24 mouse cellular contexts compared by ENCODE assay signal in the genomic region with DNA sequence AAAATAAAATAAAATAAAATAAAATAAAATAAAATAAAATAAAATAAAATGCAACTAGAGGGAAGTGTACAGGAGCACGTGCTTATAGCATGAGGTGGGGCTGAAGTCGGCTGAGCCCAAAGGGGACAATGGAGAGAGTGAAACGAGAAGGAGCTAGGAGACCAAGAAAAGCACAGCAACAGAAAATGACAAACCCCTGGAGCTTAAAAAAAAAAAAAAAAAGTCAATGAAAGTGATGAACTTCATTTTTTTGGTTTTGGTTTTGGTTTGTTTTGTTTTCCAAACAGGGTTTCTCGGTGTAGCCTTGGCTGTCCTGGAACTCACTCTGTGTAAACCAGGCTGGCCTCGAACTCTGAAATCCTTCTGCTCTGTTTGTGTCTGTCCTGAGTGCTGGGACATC. TPM values are rescaled to one million over a fixed set of nuclear protein-coding genes. Genes with fewer than 3 reads are reported as not detected.
DNase-seq lines count a peak whose midpoint lies in the region; ATAC-seq and TF ChIP-seq lines count a peak whose summit lies in the region.
"Had no signal": no experiment of that assay in that cellular context is flagged by ENCODE, and none has a peak within 500 bp of the region (broad histone marks: within the 10 kb centered on the region; RNA-seq: fewer than 3 reads in every experiment).

No protein-coding gene starts in this region.

- H3K79me2 ChIP-seq in CH12.LX (replicated peaks; ENCODE audit: control insufficient read depth, extremely low read depth, insufficient read depth, poor library complexity, severe bottlenecking) = no peaks in the 10 kb centered on the region

- WGBS in spleen, adult 2 months = 31% methylated on average over 5 of the region's 5 CpGs
- WGBS in kidney, embryonic 15.5 days = 93% methylated on average over 5 of the region's 5 CpGs

- in situ Hi-C loops in CH12.LX (cut with MboI; ENCODE audit: low pct_ligation_motif_present, low pct_unique_long_range_greater_than_20kb, low sequenced_read_pairs) = no loop called here

- ATAC-seq in kidney, embryonic 15.5 days (replicated peaks; ENCODE audit: low FRiP score) = no peak
- ATAC-seq in megakaryocyte-erythroid progenitor cell, adult 5-6 weeks (replicated peaks; ENCODE audit: low FRiP score, low TSS enrichment, poor library complexity, severe bottlenecking) = no peak
- ATAC-seq: forebrain, embryonic 15.5 days had no signal

- no peaks in the 10 kb centered on the region for H3K27me3 ChIP-seq in spleen, adult 2 months (ENCODE audit: control insufficient read depth, insufficient read depth, low read length)
- no peaks in the 10 kb centered on the region for H3K27me3 ChIP-seq in CH12.LX (replicated peaks)
- no peaks in the 10 kb centered on the region for H3K27me3 ChIP-seq in splenic B cell, adult 2 months (ENCODE audit: control insufficient read depth, insufficient read depth, low read length, poor library complexity, severe bottlenecking)
- H3K27me3 ChIP-seq in kidney, embryonic 15.5 days = no peaks in the 10 kb centered on the region
- H3K27me3 ChIP-seq: embryonic facial prominence, embryonic 13.5 days; forebrain, embryonic 12.5 days; forebrain, embryonic 15.5 days; hindbrain, embryonic 12.5 days; hindbrain, embryonic 15.5 days had no signal

- H3K4me3 ChIP-seq in spleen, adult 2 months (ENCODE audit: extremely low read depth, insufficient read depth, insufficient read length) = no peak overlapping the region
- H3K4me3 ChIP-seq in CH12.LX (replicated peaks in 1 of 3; ENCODE audit: low read depth in 2 of 3, low read length in 2 of 3, poor library complexity in 1 of 3) = no peak overlapping the region
- H3K4me3 ChIP-seq in kidney, embryonic 15.5 days (replicated peaks) = no peak overlapping the region
- H3K4me3 ChIP-seq: embryonic facial prominence, embryonic 10.5 days; embryonic facial prominence, embryonic 13.5 days; erythroblast, embryonic 14.5 days; forebrain, embryonic 12.5 days; forebrain, embryonic 15.5 days; hindbrain, embryonic 12.5 days; hindbrain, embryonic 15.5 days had no signal

- H3K27ac ChIP-seq in spleen, adult 2 months (ENCODE audit: insufficient read depth, low read length) = 0 out of 2 replicates have a peak overlapping the region, but pooled peaks have one; percentile 38
- H3K27ac ChIP-seq in CH12.LX (ENCODE audit: insufficient read depth, low read depth) = no peak overlapping the region
- no peak overlapping the region for H3K27ac ChIP-seq in kidney, embryonic 15.5 days
- H3K27ac ChIP-seq: embryonic facial prominence, embryonic 10.5 days; embryonic facial prominence, embryonic 13.5 days; forebrain, embryonic 15.5 days; hindbrain, embryonic 12.5 days; hindbrain, embryonic 15.5 days had no signal

- dilution Hi-C loops in CH12.LX (cut with MboI; ENCODE audit: extremely low pct_ligation_motif_present, extremely low pct_unique_long_range_greater_than_20kb, low sequenced_read_pairs) = no loop called here

- peak overlapping the region; percentile 60 for H3K4me2 ChIP-seq in CH12.LX (ENCODE audit: insufficient read depth, low read depth, poor library complexity, severe bottlenecking)
- no peak overlapping the region for H3K4me2 ChIP-seq in kidney, embryonic 15.5 days
- H3K4me2 ChIP-seq: embryonic facial prominence, embryonic 13.5 days; forebrain, embryonic 12.5 days; forebrain, embryonic 15.5 days; heart, embryonic 11.5 days; hindbrain, embryonic 12.5 days; hindbrain, embryonic 15.5 days had no signal

- 0 out of 2 replicates have a peak overlapping the region, but pooled peaks have one; percentile 23 for H3K9ac ChIP-seq in CH12.LX (ENCODE audit: insufficient read depth, low read depth)
- H3K9ac ChIP-seq in kidney, embryonic 15.5 days = no peak overlapping the region
- H3K9ac ChIP-seq: embryonic facial prominence, embryonic 13.5 days; forebrain, embryonic 12.5 days; forebrain, embryonic 15.5 days; hindbrain, embryonic 12.5 days; hindbrain, embryonic 15.5 days had no signal

- TF ChIP-seq POLR2A in spleen, adult 2 months (IDR thresholded peaks at IDR 0.05; ENCODE audit: low read depth, low read length) = no peak
- TF ChIP-seq POLR2A in CH12.LX (IDR thresholded peaks at IDR 0.05; ENCODE audit: low read depth, low read length) = no peak

- peaks cover 27% of the 10 kb centered on the region for H3K4me1 ChIP-seq in spleen, adult 2 months (ENCODE audit: control insufficient read depth, insufficient read depth, insufficient read length)
- H3K4me1 ChIP-seq in CH12.LX (ENCODE audit: control insufficient read depth in 1 of 2, insufficient read depth in 2 of 2) = peaks cover 20 to 43% of the 10 kb centered on the region in 2 experiments
- peaks cover 58% of the 10 kb centered on the region for H3K4me1 ChIP-seq in kidney, embryonic 15.5 days

- H3K36me3 ChIP-seq in spleen, adult 2 months (ENCODE audit: control insufficient read depth, insufficient read depth, low read length) = no peaks in the 10 kb centered on the region
- H3K36me3 ChIP-seq in CH12.LX (replicated peaks in 1 of 2; ENCODE audit: control insufficient read depth in 1 of 2, insufficient read depth in 1 of 2, low read length in 1 of 2) = no peaks in the 10 kb centered on the region
- no peaks in the 10 kb centered on the region for H3K36me3 ChIP-seq in splenic B cell, adult 2 months (ENCODE audit: control insufficient read depth, insufficient read depth, low read length, poor library complexity, severe bottlenecking)
- H3K36me3 ChIP-seq in kidney, embryonic 15.5 days = no peaks in the 10 kb centered on the region
- H3K36me3 ChIP-seq: embryonic facial prominence, embryonic 10.5 days; embryonic facial prominence, embryonic 13.5 days; forebrain, embryonic 12.5 days; forebrain, embryonic 15.5 days; hindbrain, embryonic 12.5 days; hindbrain, embryonic 15.5 days had no signal

- H3K9me3 ChIP-seq in CH12.LX (replicated peaks; ENCODE audit: low read length) = no peaks in the 10 kb centered on the region
- H3K9me3 ChIP-seq in kidney, embryonic 15.5 days (replicated peaks) = no peaks in the 10 kb centered on the region
- H3K9me3 ChIP-seq: embryonic facial prominence, embryonic 10.5 days; embryonic facial prominence, embryonic 13.5 days; forebrain, embryonic 12.5 days; forebrain, embryonic 15.5 days; hindbrain, embryonic 12.5 days; hindbrain, embryonic 15.5 days had no signal

- TF ChIP-seq CTCF in spleen, adult 2 months (IDR thresholded peaks at IDR 0.05; ENCODE audit: extremely low read depth, insufficient read depth, insufficient read length, insufficient replicate concordance) = no peak
- no peak for TF ChIP-seq CTCF in CH12.LX (conservative IDR thresholded peaks at IDR 0.05 in 1 of 2, IDR thresholded peaks at IDR 0.05 in 1 of 2; ENCODE audit: low read depth in 2 of 2, low read length in 2 of 2)

- peak; percentile 41 for TF ChIP-seq EP300 in CH12.LX (IDR thresholded peaks at IDR 0.05; ENCODE audit: low read length)

- TF ChIP-seq RAD21 in CH12.LX (IDR thresholded peaks at IDR 0.05; ENCODE audit: low read depth, low read length) = no peak

- DNase-seq in spleen, adult 2 months (ENCODE audit: low read depth in 1 of 2, low spot score in 2 of 2) = no peak
- DNase-seq in spleen, adult 18-20 months = no peak
- DNase-seq in CH12.LX (ENCODE audit: extremely low read depth) = no peak
- peak; percentile 77 for DNase-seq in induced T-regulatory cell, adult 2 months (ENCODE audit: low read depth)
- peak; percentile 66 for DNase-seq in splenic B cell, adult 2 months (ENCODE audit: low read depth, low spot score)
- no peak for DNase-seq in ovary, postnatal 14 days (ENCODE audit: low spot score)
- DNase-seq: adrenal gland, adult 2 months; adrenal gland, postnatal 14 days; cerebellum, adult 11-12 months; cerebellum, adult 8-10 months; cerebellum, postnatal 10 days; cerebellum, postnatal 36 days; embryo, embryonic 11 days; gastrocnemius, postnatal 10 days had no signal

TF ChIP-seq in CH12.LX, 34 proteins besides CTCF, POLR2A, EP300 and RAD21 (continues in another document):
- peak; percentile 92 for TF ChIP-seq ZNF384 (IDR thresholded peaks at IDR 0.05; ENCODE audit: low read depth, low read length)
- TF ChIP-seq MAZ (IDR thresholded peaks at IDR 0.05; ENCODE audit: low read depth, low read length) = no peak
- TF ChIP-seq SMC3 (IDR thresholded peaks at IDR 0.05; ENCODE audit: low read depth, low read length) = no peak
- TF ChIP-seq MAFK (IDR thresholded peaks at IDR 0.05; ENCODE audit: insufficient replicate concordance, low read length) = peak; percentile 26; the same call in 1 of the 2 replicates
- peak; percentile 86; the same call in 1 of the 2 replicates for TF ChIP-seq MYC (IDR thresholded peaks at IDR 0.05; ENCODE audit: low read depth, low read length)
- TF ChIP-seq UBTF (IDR thresholded peaks at IDR 0.05; ENCODE audit: low read depth, low read length) = no peak
- no peak for TF ChIP-seq MEF2A (IDR thresholded peaks at IDR 0.05; ENCODE audit: borderline replicate concordance, low read depth, low read length)
- no peak for TF ChIP-seq GABPA (IDR thresholded peaks at IDR 0.05; ENCODE audit: insufficient replicate concordance, low read depth, low read length)
- TF ChIP-seq KAT2A (IDR thresholded peaks at IDR 0.05; ENCODE audit: insufficient replicate concordance, low read length) = no peak
- TF ChIP-seq ETS1 (conservative IDR thresholded peaks at IDR 0.05; ENCODE audit: low read depth, low read length) = peak; percentile 65
- peak; percentile 71 for TF ChIP-seq MAX (IDR thresholded peaks at IDR 0.05; ENCODE audit: low read length)
- no peak for TF ChIP-seq CHD2 (IDR thresholded peaks at IDR 0.05; ENCODE audit: low read length)
- TF ChIP-seq JUN (IDR thresholded peaks at IDR 0.05; ENCODE audit: insufficient read depth, low read depth, low read length) = peak; percentile 2; the same call in 1 of the 2 replicates
- TF ChIP-seq ZMIZ1 (IDR thresholded peaks at IDR 0.05; ENCODE audit: low read depth, low read length) = no peak
- TF ChIP-seq TBP (conservative IDR thresholded peaks at IDR 0.05; ENCODE audit: low read depth, low read length) = no peak
- no peak for TF ChIP-seq USF1 (IDR thresholded peaks at IDR 0.05; ENCODE audit: low read depth, low read length)
- TF ChIP-seq CHD1 (IDR thresholded peaks at IDR 0.05; ENCODE audit: low read depth, low read length) = peak; percentile 51; the same call in 1 of the 2 replicates
- 0 out of 2 replicates have a peak, but pooled peaks have one; percentile 36 for TF ChIP-seq TCF12 (IDR thresholded peaks at IDR 0.05; ENCODE audit: low read depth, low read length)
- TF ChIP-seq IRF4 (IDR thresholded peaks at IDR 0.05; ENCODE audit: low read depth, low read length) = peak; percentile 49

RNA-seq across cellular contexts. Expression of a gene that starts 51.2 kb away (rescaled TPM):
- 48.6 and 52.5 TPM in 2 replicates for polyA plus RNA-seq in spleen, adult 2 months (2012; rRNA removed)
- total RNA-seq in CH12.LX (2012; rRNA removed) (21.4 and 30.9 TPM in 2 replicates), CH12.LX (2014; rRNA removed) (18.2 and 23.2 TPM in 2 replicates)
- polyA plus RNA-seq in CH12.LX (2012; ENCODE audit: insufficient read length, low read depth) = 39.3 and 42.8 TPM in 2 replicates
- 56.6 and 61.7 TPM in 2 replicates for polyA plus RNA-seq in kidney, embryonic 15.5 days (2015; fragmentation: Nextera tagmentation; extraction: Ambion mirVana)
- total RNA-seq in megakaryocyte-erythroid progenitor cell, adult 5-6 weeks (2014; fragmentation: Nextera tagmentation) = 48.8 and 57.3 TPM in 2 replicates
- total RNA-seq in megakaryocyte-erythroid progenitor cell, adult 5-6 weeks (2017) = 101 and 150 TPM in 2 replicates

Comparison
In these comparisons a context has a peak if more than half of its experiments do, and no peak if none do; other contexts are left out.
1. DNase-seq: peak in induced T-regulatory cell, adult 2 months (single experiment) and splenic B cell, adult 2 months (single experiment); none in spleen, adult 2 months (0 of 2), spleen, adult 18-20 months (0 of 2), CH12.LX (single experiment) and ovary, postnatal 14 days (single experiment).